Mouse (Mus musculus) kidney, postnatal 14 days (tissue): ENCODE results near the gene Eif5b.

Experiments used
- DNase-seq: peaks from one replicate; pipeline ENCODE4 v3.0.0; 2022; ENCODE audit warnings: mixed read lengths

Eif5b gene

DNA sequence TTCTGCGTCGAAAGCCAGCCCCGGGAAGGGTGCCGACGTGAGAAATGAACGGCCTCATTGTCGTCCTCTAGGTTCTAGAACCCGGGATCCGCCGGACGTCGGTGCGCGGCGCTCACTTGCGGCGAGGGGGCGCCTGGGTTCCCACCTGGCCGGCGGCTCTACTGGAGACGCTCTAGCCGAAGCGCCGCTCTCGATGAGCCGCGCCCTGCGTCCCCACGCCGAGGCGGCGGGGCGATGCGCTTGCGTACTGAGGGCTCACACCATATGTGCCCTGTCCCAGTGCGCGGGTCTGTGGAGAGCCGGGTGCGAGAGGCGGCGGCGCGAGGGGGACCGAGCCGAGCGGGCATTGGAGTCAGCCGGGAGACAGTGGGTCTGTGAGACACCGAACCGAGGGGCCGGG lies at the start of gene Eif5b, which contains the start of gene Txndc9:
Eif5b (plus strand) TSS at position 144 of the 400 bp plus-strand sequence.
Txndc9 (minus strand) TSS at position 27 of the 400 bp plus-strand sequence.
- peak; percentile 97 for DNase-seq

DNA sequence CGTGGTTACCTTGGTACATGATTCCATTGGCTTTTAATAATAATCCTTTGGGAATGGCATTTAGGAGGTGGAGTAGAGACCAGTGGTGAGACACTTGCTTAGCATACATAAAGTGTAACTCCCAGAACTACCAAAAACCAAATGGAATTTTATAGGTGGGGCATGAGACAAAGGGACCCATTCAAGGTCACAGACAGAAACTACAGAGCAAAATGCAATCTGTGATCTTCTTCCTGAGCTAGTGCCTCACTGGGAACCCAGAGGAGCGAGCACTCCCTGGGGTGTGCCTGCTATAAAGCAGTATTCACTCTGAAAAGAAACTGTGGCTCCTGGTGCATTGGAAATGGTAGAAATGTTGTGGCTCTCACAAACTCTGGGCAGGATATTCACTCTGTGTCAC lies 48.9 kb upstream of the Eif5b start:
- DNase-seq, result no peak

- no peak for DNase-seq
Measured at GRCm38 (mm10) chr1:37954786-37955185, 43.0 kb upstream of the Eif5b start.

DNA sequence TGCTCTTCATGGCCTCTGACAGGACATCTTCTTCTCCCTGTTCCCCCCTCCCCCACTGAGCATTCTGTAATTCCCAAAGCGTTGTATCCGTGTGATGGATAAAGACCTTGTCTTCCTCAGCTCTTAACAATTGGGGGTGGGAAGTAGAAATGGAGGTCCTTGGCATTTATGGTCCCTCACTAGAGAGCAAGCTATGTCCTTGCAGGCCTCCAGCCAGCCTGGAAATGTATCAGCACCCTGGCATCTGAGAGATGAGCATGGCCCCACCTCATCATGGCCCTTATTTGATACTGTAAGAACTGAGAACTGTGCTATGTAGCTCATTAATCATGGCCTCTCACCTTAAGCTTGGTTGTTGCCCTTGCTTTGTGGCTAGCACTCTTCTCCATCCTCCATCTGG lies 42.6 kb upstream of the Eif5b start:
- DNase-seq, result no peak

- peak; percentile 2 for DNase-seq
Measured at GRCm38 (mm10) chr1:37956690-37957431, 40.9 kb upstream of the Eif5b start.

DNA sequence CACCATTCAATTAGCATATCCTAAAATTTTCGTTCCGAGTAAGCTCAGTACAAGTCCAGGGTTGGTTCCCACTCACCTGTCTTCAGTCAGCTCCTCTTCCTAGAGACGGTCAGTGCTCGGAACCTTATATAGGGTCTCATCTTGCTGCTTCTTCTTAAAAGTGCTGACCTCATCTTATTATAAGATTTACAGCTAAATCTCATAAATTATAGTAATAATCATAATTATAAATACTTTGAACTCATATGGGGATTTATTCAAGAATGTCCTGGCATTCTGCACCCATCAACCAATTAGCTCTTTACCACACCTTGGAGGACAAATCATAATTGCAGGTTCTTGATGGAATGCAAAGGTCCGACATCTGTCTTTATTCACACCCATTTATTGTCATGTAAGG lies 40.2 kb upstream of the Eif5b start, which contains the start of gene Lyg1:
Lyg1 (minus strand) TSS at position 101 of the 400 bp plus-strand sequence.
- no peak for DNase-seq

DNA sequence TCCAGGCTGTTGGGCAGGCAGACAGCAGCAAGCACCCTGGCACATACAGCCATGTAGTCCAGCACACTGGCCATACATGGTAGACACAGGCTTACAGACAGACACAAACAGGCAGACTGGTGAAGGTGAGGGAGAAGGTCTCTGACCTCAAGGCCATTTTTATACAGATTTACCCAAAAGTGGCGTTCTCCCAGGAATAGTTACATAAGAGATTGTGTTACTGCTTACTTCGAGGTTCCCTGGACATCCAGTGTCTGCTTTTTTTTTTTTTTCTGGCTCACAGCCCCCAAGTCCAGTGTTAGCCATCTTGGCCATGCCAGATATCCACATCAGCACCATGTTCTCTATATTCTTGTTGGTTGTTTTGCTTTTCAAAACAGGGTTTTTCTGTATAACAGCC lies 39.3 kb upstream of the Eif5b start:
- no peak for DNase-seq

GRCm38 (mm10) chr1:37959486-37959885 lies 38.3 kb upstream of the Eif5b start:
- DNase-seq, result no peak

- no peak for DNase-seq
Measured at GRCm38 (mm10) chr1:37965571-37965970, 32.2 kb upstream of the Eif5b start.

GRCm38 (mm10) chr1:37968746-37969145 lies 29.1 kb upstream of the Eif5b start:
- DNase-seq, result no peak

DNA sequence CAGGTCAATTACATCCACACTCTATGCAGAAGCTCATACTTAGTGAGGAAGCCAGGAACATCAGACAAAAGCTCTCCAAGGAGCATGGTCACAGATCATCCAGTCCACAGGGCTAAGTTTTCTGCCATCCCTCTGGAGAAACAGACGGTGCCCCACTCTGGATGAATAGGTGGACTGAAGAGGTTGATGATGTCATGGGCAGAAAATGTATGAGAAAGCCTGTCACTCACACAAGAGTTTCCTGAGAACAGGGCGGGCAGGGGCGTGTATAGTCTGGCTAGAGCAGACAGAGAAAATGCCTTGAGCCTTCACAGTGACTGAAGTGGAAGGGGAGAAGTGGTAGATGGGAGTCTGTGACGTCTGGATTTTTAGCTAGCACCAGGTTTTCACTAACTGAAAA lies 26.3 kb upstream of the Eif5b start:
- no peak for DNase-seq

DNA sequence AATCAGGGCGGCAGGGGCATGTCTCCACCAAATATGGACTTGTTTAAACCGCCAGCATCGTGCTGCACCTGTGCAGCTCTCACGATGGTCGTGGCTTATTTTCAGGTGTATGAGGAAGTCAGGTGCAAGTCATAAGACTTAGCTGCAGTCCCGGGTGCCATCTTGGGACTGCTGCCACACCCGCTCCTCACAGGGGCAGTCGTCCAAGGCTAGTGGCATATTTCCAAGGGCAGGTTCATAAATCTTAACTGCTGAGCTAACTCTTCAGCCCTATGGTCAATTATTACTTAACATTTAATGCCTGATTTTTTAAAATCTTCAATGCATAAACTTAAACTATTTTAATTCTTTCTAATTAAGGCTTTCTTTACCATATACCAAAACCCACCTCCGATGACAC lies 21.1 kb upstream of the Eif5b start:
- DNase-seq, result peak; percentile 51

GRCm38 (mm10) chr1:37977303-37977702 lies 20.5 kb upstream of the Eif5b start:
- DNase-seq, result no peak

- no peak for DNase-seq
Measured at GRCm38 (mm10) chr1:37984326-37984725, 13.5 kb upstream of the Eif5b start.

DNA sequence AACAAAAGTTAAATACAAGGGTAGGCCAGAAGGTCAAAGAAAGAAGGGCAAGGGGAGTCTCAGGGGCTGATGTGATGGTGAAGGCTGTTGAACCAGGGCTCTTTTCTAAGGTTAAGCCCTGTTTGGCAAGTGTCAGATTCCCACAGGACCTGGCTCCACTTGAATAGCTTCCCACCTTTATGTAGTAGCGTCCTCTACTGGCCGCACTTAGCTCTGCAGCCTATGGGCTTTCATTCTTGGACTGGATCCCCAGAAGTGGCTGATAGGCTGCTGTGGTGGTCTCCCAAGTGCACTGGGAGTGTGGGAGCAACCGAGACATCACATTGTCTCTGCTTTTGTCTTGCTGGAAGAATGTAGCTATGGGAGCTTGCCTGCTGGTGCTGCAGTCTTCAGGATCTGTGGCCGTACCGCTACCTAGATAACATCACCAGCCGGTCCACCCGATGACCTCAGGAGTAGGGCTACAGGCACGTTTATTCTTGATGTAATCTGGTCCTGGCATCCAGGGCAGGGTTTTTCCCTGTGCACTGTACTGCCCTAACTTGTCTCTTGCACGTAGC lies 12.0 kb upstream of the Eif5b start:
- peak; percentile 24 for DNase-seq

DNA sequence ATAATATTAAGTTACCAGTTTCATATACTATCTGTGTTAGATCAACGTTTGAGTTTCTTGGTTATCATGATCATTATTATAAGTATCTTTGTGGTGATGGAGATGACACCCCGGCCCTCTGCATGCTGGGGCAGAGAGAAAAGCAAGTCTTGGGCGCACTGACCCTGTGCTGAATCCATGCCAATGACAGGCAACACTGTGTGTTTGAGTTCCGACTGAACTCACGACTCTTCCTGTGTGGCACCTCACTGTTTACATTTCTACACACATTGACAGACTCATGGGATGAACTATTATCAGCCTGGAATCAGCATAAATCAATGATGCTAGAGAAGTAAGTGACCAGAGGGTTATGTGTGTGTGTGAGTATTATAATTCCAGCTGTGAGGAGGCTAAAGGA lies 10.0 kb upstream of the Eif5b start:
- DNase-seq, result no peak

- no peak for DNase-seq
Measured at GRCm38 (mm10) chr1:37996226-37996625, 1.6 kb upstream of the Eif5b start.

DNA sequence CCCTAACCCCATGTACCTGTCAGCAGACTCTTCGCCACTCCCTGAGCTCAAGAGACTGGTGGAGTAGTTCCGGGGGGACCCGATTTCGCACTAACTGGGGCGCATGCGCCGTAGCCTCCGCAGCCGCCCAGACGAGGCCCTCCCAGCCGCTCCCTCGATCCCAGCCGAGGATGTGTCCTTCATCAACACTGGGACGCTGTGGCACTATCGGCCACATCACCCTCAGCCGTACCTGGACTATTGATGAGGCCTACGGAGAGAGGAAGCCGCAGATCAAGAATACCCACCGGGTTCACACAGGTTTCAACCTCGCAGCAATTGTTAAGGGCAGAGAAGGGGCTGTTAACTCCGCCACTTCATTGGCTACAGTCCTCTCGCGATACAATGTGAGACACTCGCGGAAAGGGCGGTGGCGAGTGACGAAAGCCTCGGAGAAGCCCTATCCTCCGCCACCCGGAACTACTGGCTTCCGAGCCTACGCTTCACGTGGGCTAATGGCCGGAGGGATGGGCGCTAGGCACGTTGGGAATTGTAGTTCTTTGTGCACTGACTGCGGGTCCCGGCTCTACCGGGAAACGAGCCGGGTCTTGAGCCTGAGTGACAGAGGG lies 829 bp upstream of the Eif5b start:
- DNase-seq, result peak; percentile 99

GRCm38 (mm10) chr1:37998371-37999199 lies 775 bp downstream of the Eif5b start:
- no peak for DNase-seq

GRCm38 (mm10) chr1:37999552-37999951 lies 1.7 kb downstream of the Eif5b start:
- DNase-seq, result no peak

DNA sequence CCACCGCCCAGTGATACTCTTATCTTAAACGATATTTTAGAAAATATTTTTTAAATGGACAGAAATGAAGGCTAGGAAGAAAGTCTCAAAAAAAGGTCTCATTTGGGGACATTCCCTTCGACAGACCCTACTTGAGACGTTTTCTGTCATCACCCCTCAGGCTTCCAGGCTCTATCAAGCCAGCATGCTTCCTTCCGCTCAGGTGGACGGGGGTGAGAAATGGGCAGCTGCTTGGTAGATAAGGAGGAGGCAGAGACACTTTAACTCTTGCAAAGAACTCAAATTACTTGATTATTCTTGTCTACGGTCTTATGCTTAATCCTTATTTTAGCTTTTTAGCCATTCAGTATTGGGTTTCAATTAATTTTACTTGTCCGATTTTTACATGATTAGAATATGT lies 3.0 kb downstream of the Eif5b start:
- DNase-seq, result no peak

DNA sequence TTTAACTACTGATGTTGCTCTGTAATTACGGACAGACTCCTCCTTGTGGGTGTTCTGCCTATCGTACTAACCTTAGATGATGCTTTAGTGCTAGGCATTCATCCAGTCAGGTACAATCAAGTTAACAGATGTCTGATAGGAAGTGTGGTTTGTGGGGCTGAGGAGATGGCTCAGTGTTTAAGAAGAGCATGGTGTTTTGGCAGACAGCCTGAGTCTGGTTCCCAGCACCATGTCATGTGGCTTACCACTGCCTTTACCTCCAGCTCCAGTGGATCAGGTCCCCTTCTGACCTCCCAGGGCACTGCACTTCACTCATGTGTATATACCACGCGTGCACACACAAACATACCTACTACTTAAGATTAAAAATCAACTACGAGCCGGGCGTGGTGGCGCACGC lies 4.1 kb downstream of the Eif5b start:
- no peak for DNase-seq

- DNase-seq, result no peak
Measured at GRCm38 (mm10) chr1:38003046-38003445, 5.2 kb downstream of the Eif5b start.
